Mouse (Mus musculus): Measurements from ENCODE around the gene Ern2.

Gene Ern2

GRCm38 (mm10) chr7:122158915-122159902 lies 26.8 kb downstream of the Ern2 start, which contains the start of gene Plk1:
TSS of gene Plk1 (plus strand) at chr7:122159439.
- peak; percentile 55 for DNase-seq

GRCm38 (mm10) chr7:122158488-122158887 lies 27.5 kb downstream of the Ern2 start:
- no peak for DNase-seq

- no peak for DNase-seq
Observed at GRCm38 (mm10) chr7:122152473-122152872, 33.5 kb downstream of the Ern2 start.

- no peak for DNase-seq
Observed at GRCm38 (mm10) chr7:122140991-122141390, 45.0 kb downstream of the Ern2 start.

DNA sequence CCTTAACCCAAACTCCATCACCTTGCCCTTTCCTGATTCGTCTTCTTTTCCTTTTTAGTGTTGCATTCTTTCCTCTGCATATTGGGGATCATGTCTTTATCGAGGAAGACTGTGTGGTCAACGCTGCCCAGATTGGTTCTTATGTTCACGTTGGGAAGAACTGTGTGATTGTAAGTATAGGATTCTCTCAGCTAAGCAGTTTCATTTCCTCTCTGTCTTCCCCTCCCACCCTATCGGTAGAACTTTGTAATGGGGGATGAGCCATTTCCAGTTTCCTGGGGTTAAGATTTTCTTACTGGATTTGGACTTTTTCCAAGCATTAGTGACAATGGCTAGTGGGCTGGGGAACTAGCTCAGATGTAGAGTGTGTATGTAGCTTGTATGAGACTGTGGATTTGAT lies 47.8 kb downstream of the Ern2 start:
- DNase-seq, result no peak

DNA sequence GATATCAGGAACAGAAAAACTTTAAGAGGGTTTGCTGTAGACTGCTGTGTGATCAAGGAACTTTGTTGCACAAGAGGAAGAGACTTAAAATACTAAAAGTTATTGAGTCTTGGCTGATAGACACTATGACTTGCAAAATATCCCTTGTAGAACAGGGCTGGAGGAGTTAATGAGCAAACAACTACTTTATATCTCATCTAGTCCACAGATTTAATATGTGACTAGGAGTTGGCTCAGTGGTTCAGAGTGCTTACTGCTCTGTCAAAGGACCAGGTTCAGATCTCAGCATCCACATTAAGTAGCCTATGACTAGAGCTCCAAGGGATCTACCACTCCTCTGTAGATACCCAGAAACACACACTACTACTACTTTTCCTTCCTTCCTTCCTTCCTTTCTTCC lies 48.9 kb downstream of the Ern2 start:
- no peak for DNase-seq

DNA sequence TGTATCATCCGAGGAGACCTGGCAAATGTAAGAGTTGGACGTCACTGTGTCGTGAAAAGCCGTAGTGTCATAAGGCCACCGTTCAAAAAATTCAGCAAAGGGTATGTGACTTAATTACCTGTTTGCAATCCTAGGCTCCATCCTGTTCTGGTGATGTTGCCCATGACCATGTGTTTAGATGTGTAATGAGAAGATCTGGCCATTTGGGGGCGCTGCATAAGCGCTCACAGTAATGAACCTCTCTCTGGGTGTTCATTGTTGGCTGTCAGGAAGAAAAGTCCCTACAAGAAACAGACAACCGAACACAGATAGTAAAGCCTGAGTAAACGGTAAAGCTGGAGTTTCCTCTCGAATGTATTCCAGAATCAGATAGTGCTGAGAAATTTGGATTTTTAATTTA lies 50.9 kb downstream of the Ern2 start:
- peak; percentile 19 for DNase-seq

GRCm38 (mm10) chr7:122133338-122133625 lies 52.7 kb downstream of the Ern2 start:
- no peak for DNase-seq

DNA sequence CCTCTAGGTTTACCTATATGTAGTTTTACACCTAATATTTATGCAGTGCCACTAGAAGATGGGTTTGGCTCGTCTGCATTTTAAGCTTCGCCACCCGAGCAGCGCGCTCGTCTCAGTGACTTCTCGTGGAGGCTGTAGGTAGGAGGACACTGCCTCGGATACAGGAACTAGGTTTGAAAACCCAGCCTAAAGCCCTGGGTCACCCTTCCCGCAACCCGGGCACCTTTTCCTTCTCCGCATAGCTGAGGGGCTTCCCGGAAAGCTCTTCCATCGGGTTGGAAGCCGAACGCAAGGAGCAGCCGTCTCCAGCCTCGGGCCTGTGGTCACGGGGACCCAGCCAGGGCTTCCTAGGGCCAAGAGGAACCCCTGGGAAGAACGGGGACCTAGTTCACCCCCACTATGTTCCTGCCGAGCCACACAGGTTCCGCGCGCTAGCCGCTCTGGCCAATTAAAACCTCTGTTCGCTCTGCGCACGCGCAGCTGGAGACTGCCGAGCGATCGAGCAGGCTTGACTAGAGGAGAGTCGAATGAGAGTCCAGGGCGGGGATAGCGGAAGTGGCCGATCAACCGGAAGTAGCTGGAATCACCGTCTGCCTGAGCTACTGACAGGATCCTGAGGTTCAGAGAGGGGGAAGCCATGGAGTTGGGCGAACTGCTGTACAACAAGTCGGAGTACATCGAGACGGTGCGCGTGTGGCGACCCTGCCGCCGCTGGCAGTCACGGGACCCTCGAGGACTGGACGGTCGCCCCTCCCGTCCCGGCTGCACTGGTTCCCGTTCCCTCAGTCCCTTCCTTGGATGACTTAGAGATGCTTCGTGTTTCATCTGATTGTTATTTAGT lies 53.3 kb downstream of the Ern2 start, which contains the start of the genes Palb2 and Dctn5:
Palb2 (minus strand) TSS at position 489 of the 841 bp plus-strand sequence.
Dctn5 (plus strand) TSS at position 545 of the 841 bp plus-strand sequence.
- peak; percentile 97 for DNase-seq

GRCm38 (mm10) chr7:122131834-122132233 lies 54.2 kb downstream of the Ern2 start:
- no peak for DNase-seq

DNA sequence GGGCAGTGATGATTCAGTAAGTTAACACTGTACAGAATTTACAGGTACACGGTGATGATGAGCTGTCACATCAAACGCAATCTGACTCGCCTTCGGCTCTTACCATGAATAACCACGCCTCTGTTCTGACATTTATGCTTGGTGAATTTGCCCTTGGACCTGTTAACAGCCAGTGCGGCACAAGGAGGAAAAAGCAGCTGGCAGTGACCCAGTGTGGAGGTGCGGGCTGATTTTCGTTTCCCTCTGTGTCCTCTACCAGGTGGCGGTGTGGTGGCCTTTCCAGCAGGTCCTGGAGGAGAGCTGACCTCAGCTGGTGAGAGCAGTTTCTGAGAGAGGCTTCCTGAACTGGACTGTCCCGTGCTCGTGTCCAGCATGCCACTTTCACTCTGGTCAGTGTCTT lies 59.1 kb downstream of the Ern2 start:
- DNase-seq, result no peak

DNA sequence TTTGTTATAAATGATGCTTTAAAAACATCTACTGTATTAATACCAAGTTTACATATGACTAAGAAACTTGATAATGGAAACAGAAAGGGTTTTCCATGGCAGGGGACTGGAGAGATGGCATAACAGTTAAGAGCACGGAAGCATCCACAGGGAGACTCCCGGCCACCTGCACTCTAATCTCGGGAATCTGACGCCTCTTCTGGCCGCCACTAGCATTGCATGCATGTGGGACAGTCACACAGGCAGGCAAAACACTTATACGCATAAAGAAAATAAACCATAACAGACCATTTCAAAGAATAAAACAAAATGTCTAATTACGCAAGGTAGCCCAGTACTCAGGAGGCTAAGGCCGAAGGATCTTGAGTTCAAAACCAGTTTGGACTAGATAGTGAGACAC lies 60.4 kb downstream of the Ern2 start:
- no peak for DNase-seq

GRCm38 (mm10) chr7:122123518-122123917 lies 62.5 kb downstream of the Ern2 start:
- DNase-seq, result no peak

All from cerebellum, adult 9-10 months (tissue).